Mouse (Mus musculus): ENCODE results near the gene Cmtm4. TPM values are rescaled to one million over a fixed set of nuclear protein-coding genes. Genes with fewer than 3 reads are reported as not detected.
A peak's percentile ranks its signal among the peaks of the same experiment; 100 is the strongest.

The Cmtm4 gene
- polyA plus RNA-seq, 1 experiment from 2014 or later, result 3.0 TPM

DNA sequence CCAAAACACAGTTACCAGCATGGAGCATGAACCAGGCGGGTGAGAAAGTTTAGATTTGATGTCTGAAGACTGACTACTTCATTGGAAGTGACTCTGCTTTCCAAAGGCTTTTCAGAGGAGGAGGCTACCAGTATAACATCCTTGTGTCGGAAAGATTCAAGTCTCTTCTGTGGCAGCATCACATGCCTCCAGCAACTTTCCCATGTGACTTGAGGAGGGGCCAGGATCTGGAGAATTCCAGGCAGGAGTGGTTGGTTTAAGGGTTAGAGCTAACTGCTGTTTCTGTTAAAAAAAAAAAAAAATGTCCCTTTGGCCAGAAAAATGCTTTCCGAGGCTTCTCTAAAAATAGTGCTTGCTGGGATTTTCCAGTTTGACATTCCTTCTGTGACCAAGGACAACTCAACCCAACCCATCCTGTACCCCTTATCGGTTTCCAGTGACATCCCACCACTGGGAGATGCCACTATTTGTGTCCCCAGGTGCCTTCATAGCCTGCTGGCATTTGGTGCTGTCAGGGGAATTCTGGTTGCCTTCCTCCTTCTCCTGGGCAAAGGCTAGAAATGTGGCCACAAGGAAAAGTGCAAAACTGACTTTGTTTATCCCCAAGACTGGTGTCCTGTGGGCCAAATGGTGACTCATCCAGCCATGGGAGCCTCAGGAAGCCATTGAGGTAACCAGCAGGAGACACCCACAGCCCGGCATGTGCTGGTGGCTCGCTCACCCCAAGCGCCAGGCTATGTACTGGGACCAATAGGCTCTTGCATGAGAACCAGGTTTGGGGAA, 12.9 kb upstream of the Cmtm4 start:
- Histone ChIP-seq H3K9ac (no peak overlapping the region), H3K4me2 (replicated peaks) (no peak overlapping the region), H3K4me3 (no peak overlapping the region), H3K27me3 (no peaks in the 10 kb centered on the region), H3K36me3 (no peaks in the 10 kb centered on the region), H3K9me3 (no peaks in the 10 kb centered on the region), H3K27ac (no peak overlapping the region), H3K4me1 (no peaks in the 10 kb centered on the region)
- ATAC-seq (ENCODE audit: insufficient number of reproducible peaks, insufficient read depth, low FRiP score, low TSS enrichment), result no peak
- 90% methylated on average over 7 of the region's 7 CpGs for WGBS

GRCm38 (mm10) chr8:104406340-104407128, 10.9 kb upstream of the Cmtm4 start:
- Histone ChIP-seq H3K4me2 (replicated peaks) (no peak overlapping the region), H3K27me3 (no peaks in the 10 kb centered on the region), H3K36me3 (no peaks in the 10 kb centered on the region), H3K4me1 (no peaks in the 10 kb centered on the region), H3K9me3 (no peaks in the 10 kb centered on the region), H3K4me3 (no peak overlapping the region), H3K9ac (no peak overlapping the region), H3K27ac (no peak overlapping the region)
- no peak for ATAC-seq (ENCODE audit: insufficient number of reproducible peaks, insufficient read depth, low FRiP score, low TSS enrichment)
- 77% methylated on average over 6 of the region's 6 CpGs for WGBS

DNA sequence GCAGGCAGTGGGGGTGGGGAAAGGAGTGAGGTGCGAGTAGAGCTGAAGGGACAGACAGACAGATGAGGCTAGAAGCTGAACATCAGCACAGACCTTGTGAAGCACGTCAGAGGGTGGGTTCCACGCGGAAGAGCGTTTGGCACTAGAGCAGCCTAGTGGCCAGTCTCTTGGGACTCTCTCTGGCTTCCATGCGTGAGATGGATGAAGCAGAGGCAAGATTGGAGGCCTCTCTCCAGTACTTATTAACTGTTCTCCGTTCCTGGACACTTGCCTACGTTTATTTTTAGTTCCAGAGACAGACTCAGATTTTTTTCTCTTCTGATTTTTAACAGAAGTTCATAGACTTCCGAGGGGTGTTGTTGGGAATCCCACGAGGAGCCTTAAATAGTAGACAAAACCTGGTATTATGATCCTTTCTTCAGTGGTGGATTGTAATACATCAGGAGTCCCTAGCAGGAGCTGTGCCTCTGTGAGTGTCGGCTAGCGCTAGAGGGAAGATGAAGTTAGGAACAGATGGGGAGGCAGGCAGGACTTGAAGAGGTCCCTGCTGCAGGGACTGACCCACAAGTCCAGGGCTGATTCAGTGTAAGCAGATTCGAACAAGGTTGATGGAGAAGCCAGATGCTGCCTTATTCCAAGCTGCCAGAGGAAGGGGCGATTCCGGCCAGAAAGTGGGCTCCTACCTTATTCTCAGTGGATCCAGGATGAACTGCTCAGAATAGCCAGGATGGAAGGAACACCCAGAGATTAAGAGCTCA, 10.0 kb upstream of the Cmtm4 start:
- Histone ChIP-seq H3K27me3 (no peaks in the 10 kb centered on the region), H3K36me3 (no peaks in the 10 kb centered on the region), H3K27ac (no peak overlapping the region), H3K4me3 (no peak overlapping the region), H3K9ac (no peak overlapping the region), H3K4me2 (replicated peaks) (no peak overlapping the region), H3K9me3 (no peaks in the 10 kb centered on the region), H3K4me1 (no peaks in the 10 kb centered on the region)
- WGBS, result 70% methylated on average over 15 of the region's 15 CpGs
- ATAC-seq (ENCODE audit: insufficient number of reproducible peaks, insufficient read depth, low FRiP score, low TSS enrichment), result no peak

DNA sequence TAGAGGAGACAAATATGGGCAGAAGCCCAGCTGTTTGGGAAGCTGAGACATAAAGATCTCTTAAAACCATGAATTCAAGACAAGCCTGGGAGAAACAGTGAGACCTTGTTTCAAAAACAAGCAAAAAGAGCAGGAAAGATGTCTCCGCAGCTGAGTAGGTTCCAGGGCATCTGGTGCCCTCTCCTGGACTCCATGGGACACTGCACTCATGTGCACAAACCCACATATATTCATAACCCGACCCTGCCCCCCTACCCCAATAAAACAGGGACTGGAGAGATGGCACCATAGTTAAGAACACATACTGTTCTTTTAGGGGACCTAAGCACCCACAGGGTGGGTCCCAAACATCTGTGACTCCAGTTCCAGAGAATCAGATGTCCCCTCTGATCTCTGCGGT, 8.0 kb upstream of the Cmtm4 start:
- H3K27ac ChIP-seq, result no peak overlapping the region

DNA sequence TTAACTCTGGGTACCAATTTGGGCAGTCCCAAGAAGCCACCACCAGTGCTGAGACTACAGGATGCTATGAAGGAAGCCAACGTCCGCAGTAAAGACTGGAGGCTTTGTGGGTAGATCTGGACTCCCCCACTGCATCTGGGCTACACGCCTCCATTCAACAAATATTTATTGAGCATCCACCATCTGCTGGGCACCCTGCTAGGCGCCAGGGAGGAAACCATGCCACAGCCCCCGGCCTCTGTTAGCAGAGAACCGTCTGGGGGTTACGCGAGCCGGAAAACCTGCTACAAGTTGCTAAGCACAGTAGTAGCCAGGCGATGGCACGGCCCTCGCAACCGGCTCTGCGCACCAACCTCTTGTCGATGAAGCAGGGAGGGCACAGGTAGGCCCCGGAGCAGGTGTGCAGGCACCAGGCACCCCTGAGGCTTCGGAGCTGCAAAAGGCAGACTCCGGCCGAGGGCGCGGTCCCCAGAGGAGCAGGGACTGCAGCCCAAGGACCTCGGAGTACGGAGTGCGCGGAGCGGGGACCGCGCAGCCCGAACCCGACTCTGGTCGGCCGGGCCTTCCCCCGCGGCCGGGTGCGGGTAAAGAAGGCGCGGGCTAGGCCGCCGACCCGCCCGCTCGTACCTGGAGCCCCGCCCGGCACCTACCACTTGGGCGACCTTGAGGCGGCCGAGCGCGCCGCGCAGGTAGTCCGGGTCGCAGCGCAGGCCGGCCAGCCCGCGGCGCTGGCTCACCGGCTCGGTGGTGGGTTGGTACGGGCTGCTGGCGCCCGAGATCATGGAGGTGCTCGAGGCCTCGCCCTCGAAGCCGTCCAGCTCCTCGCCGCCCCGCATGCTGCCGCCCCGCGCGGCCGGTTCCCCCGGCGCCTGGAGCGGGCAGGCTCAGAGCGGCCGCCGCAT, 555 bp downstream of the Cmtm4 start:
- ATAC-seq (ENCODE audit: insufficient number of reproducible peaks, insufficient read depth, low FRiP score, low TSS enrichment), result peak; percentile 61
- under 1% methylated on average over 73 of the region's 82 CpGs for WGBS
- H3K27ac ChIP-seq, result peak overlapping the region; percentile 82

More for the DNA sequence above, 8.0 kb upstream of the Cmtm4 start:
- H3K4me3 ChIP-seq, result no peak overlapping the region
- 70% methylated on average over 3 of the region's 3 CpGs for WGBS
- ATAC-seq (ENCODE audit: insufficient number of reproducible peaks, insufficient read depth, low FRiP score, low TSS enrichment), result no peak
- no peaks in the 10 kb centered on the region for H3K4me1 ChIP-seq
- no peaks in the 10 kb centered on the region for H3K36me3 ChIP-seq
- H3K9ac ChIP-seq, result no peak overlapping the region
- H3K27me3 ChIP-seq, result no peaks in the 10 kb centered on the region
- H3K4me2 ChIP-seq (replicated peaks), result no peak overlapping the region
- H3K9me3 ChIP-seq, result no peaks in the 10 kb centered on the region

GRCm38 (mm10) chr8:104393767-104394166, 1.8 kb downstream of the Cmtm4 start:
- ATAC-seq (ENCODE audit: insufficient number of reproducible peaks, insufficient read depth, low FRiP score, low TSS enrichment), result no peak
- Histone ChIP-seq H3K4me2 (replicated peaks) (peak overlapping the region; percentile 93), H3K27me3 (no peaks in the 10 kb centered on the region), H3K4me3 (peak overlapping the region; percentile 81; the same call in 1 of the 2 replicates), H3K9ac (no peak overlapping the region), H3K27ac (no peak overlapping the region), H3K36me3 (no peaks in the 10 kb centered on the region), H3K4me1 (peaks cover 14% of the 10 kb centered on the region), H3K9me3 (0 out of 2 replicates have a peak, but pooled peaks cover 4% of the 10 kb centered on the region)
- 81% methylated on average over 6 of the region's 6 CpGs for WGBS

More for the DNA sequence above, 555 bp downstream of the Cmtm4 start:
- peak overlapping the region; percentile 81 for H3K4me3 ChIP-seq
- H3K27me3 ChIP-seq, result no peaks in the 10 kb centered on the region
- H3K36me3 ChIP-seq, result no peaks in the 10 kb centered on the region
- H3K4me1 ChIP-seq, result peaks cover 14% of the 10 kb centered on the region
- H3K9ac ChIP-seq, result peak overlapping the region; percentile 91
- peak overlapping the region; percentile 93 for H3K4me2 ChIP-seq (replicated peaks)
- 0 out of 2 replicates have a peak, but pooled peaks cover 4% of the 10 kb centered on the region for H3K9me3 ChIP-seq

- H3K36me3 ChIP-seq, result no peaks in the 10 kb centered on the region
- H3K9me3 ChIP-seq, result 0 out of 2 replicates have a peak, but pooled peaks cover 3% of the 10 kb centered on the region
- H3K27ac ChIP-seq, result no peak overlapping the region
- no peak overlapping the region for H3K4me2 ChIP-seq (replicated peaks)
- no peak for ATAC-seq (ENCODE audit: insufficient number of reproducible peaks, insufficient read depth, low FRiP score, low TSS enrichment)
- H3K9ac ChIP-seq, result no peak overlapping the region
- no peaks in the 10 kb centered on the region for H3K27me3 ChIP-seq
- H3K4me1 ChIP-seq, result peaks cover 14% of the 10 kb centered on the region
- no peak overlapping the region for H3K4me3 ChIP-seq
- 94% methylated on average over 7 of the region's 7 CpGs for WGBS
Observed at GRCm38 (mm10) chr8:104393139-104393538, 2.5 kb downstream of the Cmtm4 start.

- Histone ChIP-seq H3K4me1 (peaks cover 37% of the 10 kb centered on the region), H3K27ac (no peak overlapping the region), H3K9me3 (no peaks in the 10 kb centered on the region), H3K4me3 (no peak overlapping the region), H3K36me3 (no peaks in the 10 kb centered on the region), H3K27me3 (no peaks in the 10 kb centered on the region), H3K4me2 (replicated peaks) (no peak overlapping the region), H3K9ac (no peak overlapping the region)
- ATAC-seq (ENCODE audit: insufficient number of reproducible peaks, insufficient read depth, low FRiP score, low TSS enrichment), result no peak
- 85% methylated on average over 8 of the region's 8 CpGs for WGBS
Observed at GRCm38 (mm10) chr8:104390245-104390644, 5.4 kb downstream of the Cmtm4 start.

GRCm38 (mm10) chr8:104387980-104388379, 7.6 kb downstream of the Cmtm4 start:
- peaks cover 30% of the 10 kb centered on the region for H3K4me1 ChIP-seq
- no peaks in the 10 kb centered on the region for H3K9me3 ChIP-seq
- no peak overlapping the region for H3K4me2 ChIP-seq (replicated peaks)
- WGBS, result 78% methylated on average over 2 of the region's 2 CpGs
- H3K9ac ChIP-seq, result no peak overlapping the region
- H3K27me3 ChIP-seq, result no peaks in the 10 kb centered on the region
- H3K36me3 ChIP-seq, result no peaks in the 10 kb centered on the region
- ATAC-seq (ENCODE audit: insufficient number of reproducible peaks, insufficient read depth, low FRiP score, low TSS enrichment), result no peak; the same call in 1 of the 2 replicates
- H3K27ac ChIP-seq, result no peak overlapping the region
- H3K4me3 ChIP-seq, result no peak overlapping the region

DNA sequence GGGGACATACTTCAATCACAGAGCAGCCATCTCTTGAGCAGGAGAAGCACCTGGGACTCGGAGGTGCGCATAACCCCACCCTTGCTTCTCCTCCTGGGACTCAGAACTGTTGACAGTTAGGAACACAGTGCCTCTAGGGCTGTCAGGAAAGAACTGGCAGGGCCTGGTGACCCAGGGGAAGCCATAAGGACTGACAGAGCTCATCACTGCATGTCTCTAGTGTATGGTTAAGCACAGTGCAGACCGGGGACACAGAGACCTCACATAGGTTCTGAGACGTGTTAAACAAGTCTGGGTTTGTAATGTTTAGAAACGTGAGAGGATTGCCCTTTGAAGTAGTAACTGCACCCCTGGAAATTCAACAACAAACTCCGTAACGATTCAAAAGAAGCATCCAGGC, 8.1 kb downstream of the Cmtm4 start:
- Histone ChIP-seq H3K36me3 (no peaks in the 10 kb centered on the region), H3K27me3 (no peaks in the 10 kb centered on the region), H3K27ac (0 out of 2 replicates have a peak overlapping the region, but pooled peaks have one; percentile 37), H3K4me3 (no peak overlapping the region), H3K9ac (no peak overlapping the region), H3K9me3 (no peaks in the 10 kb centered on the region), H3K4me1 (peaks cover 34% of the 10 kb centered on the region), H3K4me2 (replicated peaks) (no peak overlapping the region)
- 45% methylated on average over 7 of the region's 7 CpGs for WGBS
- no peak for ATAC-seq (ENCODE audit: insufficient number of reproducible peaks, insufficient read depth, low FRiP score, low TSS enrichment)

Measured in embryonic facial prominence, embryonic 12.5 days (tissue).